Mouse (Mus musculus) liver, postnatal 0 days (tissue): ENCODE measurements at regions not wholly inside any gene's neighbourhood (a gene's known extent, or its start where the extent isn't known, plus 50 kb on each side); places are given as distances from the start of the nearest gene placed in this dataset.

Experiments
- CTCF ChIP-seq: sonication (generic); IDR thresholded peaks from 2 replicates; pipeline ENCODE4 v1.5.1; 2016; ENCODE audit warnings: antibody characterized with exemption, low read depth
- EP300 ChIP-seq: IDR thresholded peaks from 2 replicates; pipeline ENCODE4 v1.6.1; 2016; ENCODE audit warnings: antibody characterized with exemption, low read depth, mild to moderate bottlenecking

DNA sequence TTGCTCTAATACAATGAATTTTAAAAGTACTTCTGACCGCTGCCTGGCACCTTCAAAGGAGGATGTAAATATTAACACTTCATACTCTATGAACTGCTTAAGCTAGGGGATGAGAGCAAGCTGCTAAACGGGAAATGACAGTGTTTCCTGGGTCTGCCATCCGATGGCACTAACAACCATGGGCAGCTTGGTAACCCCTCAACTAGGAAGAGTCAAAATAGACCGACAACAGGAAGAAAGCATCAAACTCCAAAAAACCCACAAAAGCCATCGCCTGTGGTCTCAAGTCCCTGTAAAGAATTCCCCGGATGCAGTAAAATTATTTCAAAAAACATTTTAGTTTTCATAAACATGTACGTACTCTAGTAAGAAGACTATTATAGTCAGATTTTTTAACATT is 175.3 kb upstream of the Smim15 start:
- TF ChIP-seq CTCF (no peak), EP300 (no peak)
